Mouse (Mus musculus): ENCODE data around the gene Nsmce4a. TPM values are rescaled to one million over a fixed set of nuclear protein-coding genes. Genes with fewer than 3 reads are reported as not detected.

Gene Nsmce4a
- polyA plus RNA-seq, 1 experiment = 38.7 TPM

DNA sequence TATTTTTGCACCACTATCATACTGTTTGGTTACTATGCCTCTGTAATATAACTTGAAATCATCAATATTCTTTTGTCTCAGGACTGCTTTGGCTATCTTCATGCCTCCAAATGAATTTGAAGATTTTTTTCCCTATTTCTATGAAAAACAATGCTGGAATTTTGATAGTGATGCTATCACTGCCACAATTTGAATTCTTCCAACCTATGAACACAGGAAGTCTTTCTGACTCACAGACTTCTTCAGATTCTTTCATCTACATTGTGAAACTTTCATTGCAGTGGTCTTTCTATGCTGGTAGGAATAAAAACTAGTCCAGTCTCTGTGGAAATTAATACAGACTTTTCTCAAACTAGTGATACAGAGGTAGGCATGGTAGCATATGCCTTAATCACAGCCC lies 80.9 kb downstream of the Nsmce4a start:
- Histone ChIP-seq H3K4me3 (ENCODE audit: insufficient read depth, low read depth, low read length) (no peak overlapping the region), H3K4me1 (ENCODE audit: control insufficient read depth, insufficient read depth, insufficient read length, low read length) (no peaks in the 10 kb centered on the region), H3K27ac (replicated peaks; ENCODE audit: low read depth, low read length) (no peak overlapping the region)

Other genes with a start within 250 kb of the Nsmce4a start
- gene Ate1, start 52.7 kb downstream of the Nsmce4a start, polyA plus RNA-seq (2012; ENCODE audit: insufficient read depth, insufficient read length, missing spikeins) = 16.0 and 19.5 TPM in 2 replicates
- 14.0 and 17.9 TPM in 2 replicates for gene Tacc2, start 4.3 kb upstream of the Nsmce4a start, polyA plus RNA-seq (2012; ENCODE audit: insufficient read depth, insufficient read length, missing spikeins)
- not detected in 2 replicates for gene Btbd16, start 201.0 kb upstream of the Nsmce4a start, polyA plus RNA-seq (2012; ENCODE audit: insufficient read depth, insufficient read length, missing spikeins)